In the genomic region with DNA sequence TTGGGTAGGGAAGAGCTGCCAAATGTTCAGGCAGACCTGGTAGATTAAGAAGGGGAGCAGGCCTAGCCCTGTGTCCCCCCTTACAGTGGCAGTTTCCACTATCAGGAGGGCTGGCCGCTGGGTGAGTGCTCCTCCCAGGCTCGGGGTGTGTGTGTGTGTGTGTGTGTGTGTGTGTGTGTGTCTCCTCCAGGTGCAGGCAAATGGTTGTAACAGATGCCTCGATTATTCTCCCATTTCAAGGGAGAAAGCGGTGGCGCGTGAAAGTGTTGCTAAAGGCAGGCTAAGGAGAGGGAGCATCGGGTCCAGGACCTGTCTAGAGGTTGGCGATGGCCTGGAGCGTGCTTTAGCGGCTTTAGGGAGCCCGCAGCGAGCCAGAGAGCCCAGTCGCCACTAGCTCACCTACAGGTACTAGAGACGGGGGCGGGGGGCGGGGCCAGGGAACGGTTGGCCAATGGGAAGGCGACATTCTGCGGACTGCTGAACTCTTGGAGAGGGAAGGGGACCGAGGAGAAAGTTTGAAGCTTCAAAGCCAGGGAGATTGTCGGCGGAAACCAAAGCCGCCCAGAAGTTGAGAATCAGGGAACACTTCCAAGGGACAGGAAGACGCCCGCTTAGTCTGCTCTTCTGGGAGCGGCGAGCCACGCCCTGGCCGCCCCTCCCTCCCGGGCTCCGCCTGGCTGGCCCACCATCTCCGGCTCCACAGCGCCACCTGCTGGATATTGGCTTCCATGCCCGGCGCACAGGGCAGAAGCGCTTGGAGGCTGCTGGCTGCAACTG, we compare ENCODE assay signal across 8 mouse cellular contexts. TPM values are rescaled to one million over a fixed set of nuclear protein-coding genes. Genes with fewer than 3 reads are reported as not detected.
DNase-seq lines count a peak whose midpoint lies in the region; ATAC-seq and TF ChIP-seq lines count a peak whose summit lies in the region.

No protein-coding gene starts in this region.

- H3K9ac ChIP-seq in heart, embryonic 11.5 days (ENCODE audit: low read depth, low read length): no peak overlapping the region
- 0 out of 2 replicates have a peak overlapping the region, but pooled peaks have one; percentile 14 for H3K9ac ChIP-seq in kidney, embryonic 15.5 days
- no peak overlapping the region for H3K9ac ChIP-seq in limb, embryonic 15.5 days
- no peak overlapping the region for H3K9ac ChIP-seq in midbrain, postnatal 0 days (replicated peaks; ENCODE audit: low read length, poor library complexity, severe bottlenecking)

- 0 out of 2 replicates have a peak, but pooled peaks cover 5% of the 10 kb centered on the region for H3K4me1 ChIP-seq in embryonic fibroblast, embryonic 13.5 days (ENCODE audit: control insufficient read depth, insufficient read depth, low read length)
- H3K4me1 ChIP-seq in heart, embryonic 11.5 days (ENCODE audit: control insufficient read depth, insufficient read depth, low read length): no peaks in the 10 kb centered on the region
- 0 out of 2 replicates have a peak, but pooled peaks cover 3% of the 10 kb centered on the region for H3K4me1 ChIP-seq in kidney, embryonic 15.5 days
- H3K4me1 ChIP-seq in limb, embryonic 15.5 days: no peaks in the 10 kb centered on the region
- H3K4me1 ChIP-seq in midbrain, postnatal 0 days (ENCODE audit: insufficient read depth, low read length): no peaks in the 10 kb centered on the region

- no peaks in the 10 kb centered on the region for H3K27me3 ChIP-seq in heart, embryonic 11.5 days (ENCODE audit: control insufficient read depth, insufficient read depth, low read length)
- H3K27me3 ChIP-seq in kidney, embryonic 15.5 days: no peaks in the 10 kb centered on the region
- no peaks in the 10 kb centered on the region for H3K27me3 ChIP-seq in limb, embryonic 15.5 days
- H3K27me3 ChIP-seq in midbrain, postnatal 0 days (ENCODE audit: insufficient read depth, low read length): no peaks in the 10 kb centered on the region

- peak; percentile 88 for DNase-seq in A20 (ENCODE audit: low read depth, low spot score)
- DNase-seq in brain, adult 2 months (ENCODE audit: low read depth, low spot score): peak; percentile 80
- peak; percentile 66 for DNase-seq in midbrain, postnatal 0 days (ENCODE audit: low spot score)
- peak; percentile 91 to 92 for DNase-seq in spleen, postnatal 10 days (ENCODE audit: low spot score in 2 of 2)

- ATAC-seq in heart, embryonic 11.5 days (replicated peaks; ENCODE audit: insufficient number of reproducible peaks, low FRiP score, low TSS enrichment): peak; percentile 74
- ATAC-seq in kidney, embryonic 15.5 days (replicated peaks; ENCODE audit: low FRiP score): peak; percentile 93
- peak; percentile 75 for ATAC-seq in limb, embryonic 15.5 days (ENCODE audit: insufficient number of reproducible peaks, low FRiP score, low TSS enrichment, low read depth)
- ATAC-seq in midbrain, postnatal 0 days (ENCODE audit: low FRiP score): peak; percentile 82

- H3K36me3 ChIP-seq in heart, embryonic 11.5 days (ENCODE audit: control insufficient read depth, insufficient read depth, low read length): no peaks in the 10 kb centered on the region
- H3K36me3 ChIP-seq in kidney, embryonic 15.5 days: peaks cover 14% of the 10 kb centered on the region
- H3K36me3 ChIP-seq in limb, embryonic 15.5 days: 0 out of 2 replicates have a peak, but pooled peaks cover under 1% of the 10 kb centered on the region
- H3K36me3 ChIP-seq in midbrain, postnatal 0 days (ENCODE audit: insufficient read depth, low read length): no peaks in the 10 kb centered on the region

- no peaks in the 10 kb centered on the region for H3K9me3 ChIP-seq in heart, embryonic 11.5 days (replicated peaks; ENCODE audit: control insufficient read depth, low read length)
- H3K9me3 ChIP-seq in kidney, embryonic 15.5 days (replicated peaks): no peaks in the 10 kb centered on the region
- no peaks in the 10 kb centered on the region for H3K9me3 ChIP-seq in limb, embryonic 15.5 days
- H3K9me3 ChIP-seq in midbrain, postnatal 0 days (ENCODE audit: low read length): no peaks in the 10 kb centered on the region

- 0 out of 2 replicates have a peak, but pooled peaks have one; percentile 17 for TF ChIP-seq POLR2A in embryonic fibroblast, embryonic 13.5 days (IDR thresholded peaks at IDR 0.05; ENCODE audit: low read depth, low read length)

- H3K4me2 ChIP-seq in heart, embryonic 11.5 days: peak overlapping the region; percentile 59
- H3K4me2 ChIP-seq in kidney, embryonic 15.5 days: peak overlapping the region; percentile 61
- peak overlapping the region; percentile 49 for H3K4me2 ChIP-seq in limb, embryonic 15.5 days
- peak overlapping the region; percentile 46 for H3K4me2 ChIP-seq in midbrain, postnatal 0 days (ENCODE audit: low read depth, low read length, poor library complexity, severe bottlenecking)

- peak overlapping the region; percentile 55 for H3K27ac ChIP-seq in embryonic fibroblast, embryonic 13.5 days (ENCODE audit: insufficient read depth, low read length)
- H3K27ac ChIP-seq in heart, embryonic 11.5 days (ENCODE audit: low read depth, low read length): no peak overlapping the region
- peak overlapping the region; percentile 45; the same call in 1 of the 2 replicates for H3K27ac ChIP-seq in kidney, embryonic 15.5 days
- peak overlapping the region; percentile 44 for H3K27ac ChIP-seq in limb, embryonic 15.5 days
- no peak overlapping the region for H3K27ac ChIP-seq in midbrain, postnatal 0 days (ENCODE audit: low read depth, low read length)

- peak; percentile 56 for TF ChIP-seq CTCF in embryonic fibroblast, embryonic 13.5 days (IDR thresholded peaks at IDR 0.05; ENCODE audit: borderline replicate concordance, insufficient read depth, low read length)
- TF ChIP-seq CTCF in midbrain, postnatal 0 days (IDR thresholded peaks at IDR 0.05): peak; percentile 86

- H3K4me3 ChIP-seq in embryonic fibroblast, embryonic 13.5 days (ENCODE audit: insufficient read depth, low read length): peak overlapping the region; percentile 27; the same call in 1 of the 2 replicates
- H3K4me3 ChIP-seq in heart, embryonic 11.5 days (ENCODE audit: low read depth, low read length): peak overlapping the region; percentile 42
- peak overlapping the region; percentile 51 for H3K4me3 ChIP-seq in kidney, embryonic 15.5 days (replicated peaks)
- peak overlapping the region; percentile 48 for H3K4me3 ChIP-seq in limb, embryonic 15.5 days
- peak overlapping the region; percentile 33 for H3K4me3 ChIP-seq in midbrain, postnatal 0 days (ENCODE audit: low read depth, low read length)

- WGBS in heart, embryonic 11.5 days (ENCODE audit: insufficient replicate concordance): 9% methylated on average over 34 of the region's 36 CpGs
- WGBS in kidney, embryonic 15.5 days: 16% methylated on average over 36 of the region's 36 CpGs
- 16% methylated on average over 35 of the region's 36 CpGs for WGBS in limb, embryonic 15.5 days
- 19% methylated on average over 35 of the region's 36 CpGs for WGBS in midbrain, postnatal 0 days

RNA-seq across cellular contexts. Expression of gene Elf4, which starts 53.1 kb away (rescaled TPM):
- polyA plus RNA-seq in embryonic fibroblast, embryonic 13.5 days (2011; ENCODE audit: insufficient read length, low read depth, missing spikeins): 27.1 and 30.6 TPM in 2 replicates
- polyA plus RNA-seq in heart, embryonic 11.5 days (2014; fragmentation: Nextera tagmentation; extraction: Ambion mirVana): 14.3 and 17.3 TPM in 2 replicates
- 5.3 and 6.3 TPM in 2 replicates for polyA plus RNA-seq in kidney, embryonic 15.5 days (2015; fragmentation: Nextera tagmentation; extraction: Ambion mirVana)
- 8.1 and 8.7 TPM in 2 replicates for polyA plus RNA-seq in limb, embryonic 15.5 days (2015; fragmentation: Nextera tagmentation; extraction: Ambion mirVana)
- 0.99 and 1.2 TPM in 2 replicates for total RNA-seq in midbrain, postnatal 0 days (2014; rRNA removed)
- 0.22 and 0.23 TPM in 2 replicates for polyA plus RNA-seq in midbrain, postnatal 0 days (2015; fragmentation: Nextera tagmentation; extraction: Ambion mirVana)

Comparison
In these comparisons a context has a peak if more than half of its experiments do, and no peak if none do; other contexts are left out.
1. H3K27ac ChIP-seq: peak in embryonic fibroblast, embryonic 13.5 days (single experiment), kidney, embryonic 15.5 days (single experiment) and limb, embryonic 15.5 days (single experiment); none in heart, embryonic 11.5 days (single experiment) and midbrain, postnatal 0 days (single experiment).
2. Peak in every context shown above with its lines, with median percentiles within 50 percentile points of each other: DNase-seq, H3K4me3 ChIP-seq, ATAC-seq and H3K4me2 ChIP-seq.